Mouse (Mus musculus): ENCODE measurements around the gene Dcdc2c. TPM values are rescaled to one million over a fixed set of nuclear protein-coding genes. Genes with fewer than 3 reads are reported as not detected.

Dcdc2c gene
- polyA plus RNA-seq, 1 experiment, result 19.6 TPM

- Histone ChIP-seq H3K4me1 (ENCODE audit: control insufficient read depth, insufficient read depth, low read length) (no peaks in the 10 kb centered on the region), H3K36me3 (ENCODE audit: control insufficient read depth, insufficient read depth, low read length) (no peaks in the 10 kb centered on the region), H3K4me3 (ENCODE audit: control insufficient read depth, low read depth, low read length) (no peak overlapping the region), H3K27me3 (ENCODE audit: control insufficient read depth, insufficient read depth, low read length) (no peaks in the 10 kb centered on the region), H3K27ac (ENCODE audit: control insufficient read depth, insufficient read depth, low read depth, low read length) (no peak overlapping the region)
- TF ChIP-seq CTCF (IDR thresholded peaks at IDR 0.05; ENCODE audit: control insufficient read depth, insufficient read depth, insufficient replicate concordance, low read depth, low read length) (no peak), POLR2A (IDR thresholded peaks at IDR 0.05; ENCODE audit: control insufficient read depth, low read depth, low read length) (no peak)
Measured at GRCm38 (mm10) chr12:28407656-28408405, 144.4 kb downstream of the Dcdc2c start.

GRCm38 (mm10) chr12:28402256-28402655, 149.9 kb downstream of the Dcdc2c start:
- Histone ChIP-seq H3K4me3 (ENCODE audit: control insufficient read depth, low read depth, low read length) (no peak overlapping the region), H3K27me3 (ENCODE audit: control insufficient read depth, insufficient read depth, low read length) (no peaks in the 10 kb centered on the region), H3K4me1 (ENCODE audit: control insufficient read depth, insufficient read depth, low read length) (no peaks in the 10 kb centered on the region), H3K36me3 (ENCODE audit: control insufficient read depth, insufficient read depth, low read length) (no peaks in the 10 kb centered on the region), H3K27ac (ENCODE audit: control insufficient read depth, insufficient read depth, low read depth, low read length) (no peak overlapping the region)
- no peak for TF ChIP-seq POLR2A (IDR thresholded peaks at IDR 0.05; ENCODE audit: control insufficient read depth, low read depth, low read length)
- no peak for TF ChIP-seq CTCF (IDR thresholded peaks at IDR 0.05; ENCODE audit: control insufficient read depth, insufficient read depth, insufficient replicate concordance, low read depth, low read length)

GRCm38 (mm10) chr12:28401372-28401771, 150.8 kb downstream of the Dcdc2c start:
- no peak for TF ChIP-seq POLR2A (IDR thresholded peaks at IDR 0.05; ENCODE audit: control insufficient read depth, low read depth, low read length)
- no peak for TF ChIP-seq CTCF (IDR thresholded peaks at IDR 0.05; ENCODE audit: control insufficient read depth, insufficient read depth, insufficient replicate concordance, low read depth, low read length)
- H3K27ac ChIP-seq (ENCODE audit: control insufficient read depth, insufficient read depth, low read depth, low read length), result no peak overlapping the region
- no peaks in the 10 kb centered on the region for H3K36me3 ChIP-seq (ENCODE audit: control insufficient read depth, insufficient read depth, low read length)

GRCm38 (mm10) chr12:28392129-28392528, 160.1 kb downstream of the Dcdc2c start:
- Histone ChIP-seq H3K27ac (ENCODE audit: control insufficient read depth, insufficient read depth, low read depth, low read length) (no peak overlapping the region), H3K4me1 (ENCODE audit: control insufficient read depth, insufficient read depth, low read length) (no peaks in the 10 kb centered on the region), H3K36me3 (ENCODE audit: control insufficient read depth, insufficient read depth, low read length) (no peaks in the 10 kb centered on the region), H3K4me3 (ENCODE audit: control insufficient read depth, low read depth, low read length) (no peak overlapping the region), H3K27me3 (ENCODE audit: control insufficient read depth, insufficient read depth, low read length) (no peaks in the 10 kb centered on the region)
- TF ChIP-seq POLR2A (IDR thresholded peaks at IDR 0.05; ENCODE audit: control insufficient read depth, low read depth, low read length), result no peak
- no peak for TF ChIP-seq CTCF (IDR thresholded peaks at IDR 0.05; ENCODE audit: control insufficient read depth, insufficient read depth, insufficient replicate concordance, low read depth, low read length)

More at GRCm38 (mm10) chr12:28401372-28401771, 150.8 kb downstream of the Dcdc2c start:
- Histone ChIP-seq H3K27me3 (ENCODE audit: control insufficient read depth, insufficient read depth, low read length) (no peaks in the 10 kb centered on the region), H3K4me1 (ENCODE audit: control insufficient read depth, insufficient read depth, low read length) (no peaks in the 10 kb centered on the region), H3K4me3 (ENCODE audit: control insufficient read depth, low read depth, low read length) (no peak overlapping the region)

Other genes with a start within 250 kb of the Dcdc2c start
- gene Allc, start 30.1 kb upstream of the Dcdc2c start, polyA plus RNA-seq (2012; rRNA removed), result 295 and 340 TPM in 2 replicates
- 1.2 and 1.4 TPM in 2 replicates for gene Colec11, start 71.0 kb upstream of the Dcdc2c start, polyA plus RNA-seq (2012; rRNA removed)
- gene Rps7, start 83.6 kb upstream of the Dcdc2c start, polyA plus RNA-seq (2012; rRNA removed), result 312 and 337 TPM in 2 replicates
- 10.7 and 10.9 TPM in 2 replicates for gene Rnaseh1, start 97.2 kb upstream of the Dcdc2c start, polyA plus RNA-seq (2012; rRNA removed)
- gene Adi1, start 122.8 kb upstream of the Dcdc2c start, polyA plus RNA-seq (2012; rRNA removed), result 3.8 and 4.1 TPM in 2 replicates
- 25.3 TPM in 2 replicates for gene Trappc12, start 198.1 kb upstream of the Dcdc2c start, polyA plus RNA-seq (2012; rRNA removed)
- 25.0 and 25.7 TPM in 2 replicates for gene Eipr1, start 199.4 kb upstream of the Dcdc2c start, polyA plus RNA-seq (2012; rRNA removed)

All from testis, adult 2 months (tissue).